Mouse (Mus musculus) c-Kit-positive CD71-positive TER-119-negative erythroid progenitor cells, embryonic 14.5 days (primary cell): ENCODE results near the gene Abhd15.
"Not testable (repeated sequence)": the region's sequence is repeated elsewhere in the genome, so short reads cannot be mapped to it uniquely, and the experiment has no call there.

Experiments used
- DNase-seq: peaks from one replicate; pipeline ENCODE4 v3.0.0-alpha.2; 2013; ENCODE audit warnings: low read depth

The Abhd15 gene

DNA sequence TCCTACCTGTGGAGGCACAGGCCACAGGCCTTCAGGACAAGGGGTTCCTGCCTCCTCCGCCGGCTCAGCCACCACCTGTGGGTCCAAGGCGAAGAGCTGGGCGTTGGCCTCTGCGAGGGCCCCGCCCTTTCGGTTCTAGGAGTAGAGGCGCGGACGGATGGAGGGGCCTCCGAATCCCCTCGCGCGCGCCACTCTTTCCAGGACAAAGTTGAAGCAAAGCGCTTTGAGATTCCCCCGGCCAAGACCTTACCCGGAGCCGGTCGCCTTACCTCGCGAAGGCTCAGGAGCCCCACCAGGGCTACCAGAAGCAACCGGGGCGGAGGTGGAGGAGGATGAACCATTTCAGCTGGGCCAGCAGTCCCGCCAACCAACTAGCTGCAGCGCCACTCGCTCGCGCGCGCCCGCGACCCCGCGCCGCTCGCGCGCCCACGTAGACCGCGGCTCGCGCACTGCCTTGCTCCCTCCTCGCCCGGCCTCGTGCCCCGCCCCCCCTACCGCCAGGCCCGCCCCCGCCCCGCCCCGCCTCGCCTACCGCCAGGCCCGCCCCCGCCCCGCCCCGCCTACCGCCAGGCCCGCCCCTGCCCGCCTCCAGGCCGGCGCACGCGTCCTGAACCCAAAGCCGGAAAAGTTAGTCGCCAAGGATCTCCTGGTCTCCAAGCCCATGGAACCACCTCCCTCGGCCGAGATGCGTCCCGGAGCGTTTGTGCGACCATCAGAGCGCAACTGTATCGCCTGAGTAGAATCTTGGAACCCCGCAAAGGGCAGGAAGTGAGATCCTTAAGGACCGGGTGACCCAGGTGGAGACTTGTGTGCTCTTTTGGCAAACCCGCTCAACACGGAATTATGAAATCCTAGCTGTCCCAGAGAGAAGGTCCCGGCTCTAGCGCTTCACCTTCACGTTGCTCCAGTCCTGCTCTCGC lies 1.8 kb upstream of the Abhd15 start:
- no peak for DNase-seq

DNA sequence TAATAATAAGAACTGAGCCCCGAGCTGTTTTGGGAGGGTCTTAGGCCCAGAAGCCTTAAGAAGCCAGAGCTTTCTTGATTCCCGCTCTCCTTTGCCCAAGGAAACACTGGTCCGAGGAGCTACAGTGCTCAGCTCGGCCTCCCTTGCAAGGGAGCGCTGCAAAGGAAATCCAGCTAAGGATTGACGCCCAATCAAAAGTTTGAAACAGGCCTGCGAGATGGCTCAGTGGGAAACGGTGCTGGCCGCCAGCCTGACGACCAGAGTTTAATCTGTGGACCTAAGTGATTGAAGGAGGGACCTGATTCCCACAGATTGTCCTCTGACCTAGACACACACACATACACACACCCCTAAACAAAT lies 1.1 kb upstream of the Abhd15 start:
- DNase-seq = no peak

DNA sequence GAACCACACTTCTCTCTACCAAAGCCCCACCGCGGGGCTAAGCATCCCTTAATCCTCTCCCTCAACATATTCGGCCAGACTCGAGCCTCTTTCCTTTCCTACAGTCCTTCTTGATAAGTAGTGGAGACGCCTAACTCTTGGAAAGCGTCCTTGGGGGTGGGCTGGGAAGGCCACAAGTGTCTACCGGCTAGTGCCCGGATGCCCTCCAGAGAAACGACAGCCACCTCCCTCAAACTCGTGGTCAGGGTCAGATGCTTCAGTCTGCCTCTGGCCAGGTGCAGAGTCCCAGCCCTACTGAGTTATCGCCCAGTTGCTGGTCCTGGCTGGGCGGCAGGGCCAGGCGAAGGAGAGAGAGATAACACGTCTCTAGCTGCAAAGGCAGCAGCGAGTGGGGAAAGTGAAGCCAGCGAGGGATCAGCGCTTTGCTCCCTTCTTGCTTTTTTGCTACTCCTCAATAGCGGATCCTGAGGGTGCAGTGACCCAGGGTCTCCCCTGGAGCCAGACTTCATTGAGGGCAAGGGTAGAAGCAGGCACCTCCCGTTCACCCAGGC lies 565 bp upstream of the Abhd15 start:
- DNase-seq = no peak

DNA sequence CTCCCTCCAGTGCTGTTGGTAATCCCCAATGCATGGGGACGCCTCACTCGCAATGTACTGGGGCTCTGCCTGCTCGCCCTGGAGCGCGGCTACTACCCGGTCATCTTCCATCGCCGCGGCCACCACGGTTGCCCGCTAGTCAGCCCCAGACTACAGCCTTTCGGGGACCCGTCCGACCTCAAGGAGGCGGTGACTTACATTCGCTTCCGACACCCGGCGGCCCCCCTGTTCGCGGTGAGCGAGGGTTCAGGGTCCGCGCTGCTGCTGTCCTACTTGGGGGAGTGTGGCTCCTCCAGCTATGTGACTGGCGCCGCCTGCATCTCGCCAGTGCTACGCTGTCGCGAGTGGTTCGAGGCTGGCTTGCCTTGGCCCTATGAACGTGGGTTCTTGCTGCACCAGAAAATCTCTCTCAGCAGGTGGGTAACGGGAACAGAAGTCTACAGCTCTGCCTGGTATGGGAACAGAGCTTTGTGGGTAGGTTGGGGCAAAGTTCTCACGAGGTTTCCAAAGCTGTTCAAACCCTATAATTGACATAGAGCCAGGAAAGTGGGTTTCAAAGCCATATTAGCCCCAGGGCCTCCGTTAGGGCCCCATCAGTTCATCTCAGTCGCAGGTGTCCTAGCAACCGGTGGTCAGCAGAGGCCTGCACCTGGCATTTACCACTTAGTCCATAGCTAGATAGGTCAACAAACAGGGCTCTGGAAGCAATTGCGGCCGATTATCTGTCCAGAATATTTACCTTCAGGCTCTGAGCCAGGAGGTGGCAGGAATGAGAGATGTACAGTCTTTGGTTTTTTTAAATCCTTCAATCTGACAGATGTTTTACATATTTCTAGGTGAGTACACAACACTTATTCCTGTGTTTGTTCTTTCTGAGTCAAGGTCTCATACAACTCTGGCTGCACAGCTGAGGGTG lies 974 bp downstream of the Abhd15 start, which contains the start of gene Trp53i13:
Gene Trp53i13, minus strand, starts transcription at position 344 of the 916 bp plus-strand sequence.
- no peak for DNase-seq

DNA sequence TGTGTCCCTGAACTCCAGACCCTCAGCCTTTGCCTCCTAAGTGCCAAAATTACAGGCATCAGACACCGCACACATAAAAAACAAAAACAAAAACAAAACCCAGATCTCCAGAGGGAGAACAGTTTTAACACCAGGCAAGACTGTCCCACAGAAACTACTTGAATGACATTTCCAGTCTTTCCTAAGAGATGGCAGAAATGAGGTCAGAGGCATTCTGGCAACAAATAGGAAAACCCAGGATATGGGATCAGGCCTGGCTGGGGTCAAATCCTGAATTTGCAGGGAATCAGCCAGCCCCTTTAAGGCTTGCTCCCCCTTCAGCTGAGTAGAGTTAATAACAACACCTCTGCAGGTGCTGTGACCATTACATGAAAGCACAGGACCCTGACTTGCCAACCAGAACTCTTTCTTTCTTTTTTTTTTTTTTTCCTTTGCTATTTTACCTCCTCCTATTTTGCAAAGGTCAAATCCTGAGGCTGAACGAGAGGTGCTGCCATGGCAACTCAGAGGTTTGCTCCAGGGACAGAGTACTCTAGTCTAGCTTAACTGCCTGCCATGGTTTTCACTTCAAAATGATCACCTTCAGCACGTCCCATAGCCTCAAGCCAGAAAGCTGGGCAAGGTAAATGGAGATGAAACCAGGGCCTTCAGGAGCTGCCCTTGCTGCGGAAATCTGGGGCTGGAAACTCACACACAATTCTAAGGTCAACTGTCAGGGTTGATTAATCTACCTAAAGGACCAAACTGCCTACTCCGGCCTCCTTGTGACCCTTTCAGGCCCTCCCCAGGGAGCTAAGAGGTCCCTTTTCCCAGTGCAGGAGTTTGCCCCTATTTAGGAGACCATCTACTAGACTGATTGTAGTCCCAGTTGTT lies 1.9 kb downstream of the Abhd15 start:
- no peak for DNase-seq

DNA sequence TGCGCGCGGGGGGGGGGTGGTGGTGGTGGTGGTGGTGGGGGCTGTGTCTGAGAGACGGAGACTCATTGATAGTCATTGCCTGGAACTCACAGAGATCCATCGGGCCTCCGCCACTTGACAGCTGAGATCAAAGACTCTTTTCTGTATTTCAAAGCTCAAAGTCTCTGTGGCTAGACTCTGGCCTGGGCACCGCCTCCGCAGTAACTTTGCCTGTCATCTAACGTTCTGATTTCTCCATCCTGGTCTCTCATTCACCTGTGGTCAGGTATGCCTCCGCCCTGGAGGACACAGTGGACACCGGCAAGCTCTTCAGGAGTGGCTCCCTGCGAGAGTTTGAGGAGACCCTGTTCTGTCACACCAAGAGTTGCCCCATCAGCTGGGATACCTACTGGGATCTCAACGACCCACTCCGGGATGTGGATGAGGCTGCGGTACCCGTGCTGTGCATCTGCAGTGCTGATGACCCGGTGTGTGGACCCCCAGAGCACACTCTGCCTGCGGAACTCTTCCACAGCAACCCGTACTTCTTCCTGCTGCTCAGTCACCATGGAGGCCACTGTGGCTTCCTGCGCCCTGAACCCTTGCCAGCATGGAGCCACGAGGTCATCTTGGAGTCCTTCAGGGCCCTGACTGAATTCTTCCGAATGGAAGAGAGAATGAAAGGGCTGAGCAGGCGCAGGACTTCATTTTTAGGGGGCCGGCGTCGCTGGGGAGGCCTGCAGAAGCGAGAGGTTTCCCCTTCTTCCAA lies 3.3 kb downstream of the Abhd15 start:
- DNase-seq = no peak

DNA sequence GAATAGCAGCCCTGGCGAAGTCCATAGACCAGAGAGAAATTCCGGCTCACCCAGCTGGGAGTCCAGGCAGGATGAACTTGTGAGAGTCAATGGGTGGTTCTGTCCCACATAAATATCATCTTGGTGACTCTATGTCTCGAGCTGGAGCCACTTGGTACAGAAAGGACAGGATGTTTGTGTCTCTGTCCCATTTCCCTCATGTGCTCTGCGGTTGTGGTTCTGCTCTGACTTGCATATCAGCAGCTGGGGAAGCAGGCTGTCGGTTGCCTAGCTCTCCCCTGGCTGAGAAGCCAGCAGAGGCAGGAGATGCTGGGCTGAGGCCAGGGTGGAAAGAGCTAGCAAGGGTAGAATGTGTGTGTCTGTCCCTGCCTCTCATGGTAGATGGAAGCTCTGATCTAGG lies 4.1 kb downstream of the Abhd15 start, which contains the start of gene Gm10392:
Gene Gm10392, minus strand, starts transcription at position 156 of the 400 bp plus-strand sequence.
- no peak for DNase-seq

DNA sequence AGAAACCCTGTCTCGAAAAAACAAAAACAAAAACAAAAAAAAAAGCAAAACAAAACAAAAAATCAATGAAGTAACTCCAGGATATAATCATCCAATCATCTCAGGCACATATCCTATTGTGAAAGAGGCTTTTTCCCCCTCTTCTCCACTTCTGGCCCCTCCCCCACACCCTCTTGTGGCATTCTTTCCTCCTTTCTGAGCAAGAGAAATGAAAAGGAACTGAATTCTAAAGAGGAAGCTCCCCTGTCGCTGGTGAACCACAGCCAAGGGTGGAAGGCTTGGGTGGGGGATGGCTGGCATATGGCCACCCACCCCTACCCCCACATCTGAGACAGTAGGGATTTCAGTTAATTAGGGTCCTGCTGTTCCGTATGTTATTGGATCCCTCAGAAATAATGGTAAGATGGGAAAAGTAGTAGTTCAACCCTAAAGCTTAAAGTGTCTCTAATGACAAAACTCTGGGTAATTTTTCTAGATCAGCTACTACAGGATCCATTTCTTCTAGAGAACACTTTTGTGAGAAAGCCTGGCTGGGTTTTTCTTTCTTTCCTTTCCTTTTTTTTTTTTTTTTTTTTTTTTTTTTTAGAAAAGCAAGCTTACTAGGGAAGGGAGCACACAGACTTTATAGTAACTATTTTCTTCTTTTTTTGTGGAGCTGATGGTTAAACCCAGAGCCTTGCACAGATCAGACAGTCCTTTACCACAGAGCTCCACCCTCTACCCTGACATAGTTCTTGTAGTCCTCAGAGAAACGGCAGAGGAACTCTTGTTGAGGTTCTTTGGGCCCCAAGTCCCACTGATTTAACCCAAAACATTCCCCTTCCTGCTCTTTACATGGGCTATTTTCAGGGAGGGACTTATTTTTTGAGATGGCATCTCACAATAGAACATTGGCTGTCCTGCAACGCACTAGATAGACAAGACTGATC lies 5.9 kb downstream of the Abhd15 start:
- DNase-seq = no peak

DNA sequence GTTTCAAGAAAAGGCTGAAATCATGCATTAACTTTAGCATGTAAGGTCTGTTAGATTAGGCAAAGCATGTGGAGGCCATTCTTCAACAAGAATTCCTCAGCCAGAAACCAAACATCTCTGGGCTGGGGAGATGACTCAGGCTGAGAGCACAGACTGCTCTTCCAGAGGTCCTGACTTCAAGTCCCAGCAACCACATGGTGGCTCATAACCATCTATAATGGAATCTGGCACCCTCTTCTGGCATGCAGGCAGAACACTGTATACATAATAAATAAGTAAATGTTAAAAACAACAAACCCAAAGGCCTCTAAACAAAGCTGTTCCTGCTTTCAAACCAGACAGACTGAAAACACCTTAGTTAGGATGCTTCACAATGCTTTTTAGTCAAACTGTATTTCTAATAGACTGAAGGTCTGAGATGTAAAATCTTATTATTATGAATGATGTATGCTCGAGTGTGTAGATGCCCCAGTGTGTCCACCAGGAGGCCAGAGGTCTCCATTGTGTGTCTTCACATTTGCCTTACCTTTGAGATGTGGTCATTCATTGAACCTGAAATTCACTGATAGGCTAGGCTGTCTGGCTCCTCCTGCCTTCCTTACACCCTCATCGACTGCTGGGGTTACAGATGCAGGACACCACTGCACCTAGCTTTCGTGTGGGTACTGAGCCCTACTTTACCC lies 11.0 kb downstream of the Abhd15 start:
- DNase-seq = no peak

DNA sequence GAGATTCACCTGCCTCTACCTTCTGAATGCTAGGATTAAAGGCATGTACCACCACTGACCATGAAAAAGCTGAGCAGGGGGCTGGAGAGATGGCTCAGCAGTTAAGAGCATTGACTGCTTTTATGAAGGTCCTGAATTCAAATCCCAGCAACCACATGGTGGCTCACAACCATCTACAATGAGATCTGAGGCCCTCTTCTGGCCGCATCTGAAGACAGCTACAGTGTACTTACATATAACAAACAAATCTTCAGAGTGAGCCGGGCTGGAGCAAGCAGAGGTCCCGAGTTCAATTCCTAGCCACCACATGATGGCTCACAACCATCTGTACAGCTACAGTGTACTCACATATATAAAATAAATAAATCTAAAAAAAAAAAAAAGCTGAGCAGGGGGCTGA lies 13.5 kb downstream of the Abhd15 start:
- DNase-seq = not testable (repeated sequence)

DNA sequence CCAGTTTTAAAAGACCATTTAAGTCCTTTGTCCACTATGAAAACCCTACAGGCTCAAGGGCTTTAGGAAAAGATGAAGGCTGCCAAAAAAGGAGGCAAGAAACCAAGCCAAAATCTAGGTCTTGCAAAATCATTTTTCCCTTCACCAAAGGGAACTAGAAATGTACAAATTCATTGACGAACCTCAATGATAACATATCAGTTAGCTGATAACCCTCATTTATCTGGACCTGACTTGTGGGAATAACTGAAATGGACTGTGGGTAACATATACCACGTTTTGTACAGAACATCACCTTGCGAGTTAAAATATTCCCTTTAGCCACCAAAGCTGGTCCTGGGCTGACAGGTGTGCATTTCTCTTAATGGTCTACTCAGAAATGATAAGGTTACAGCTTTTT lies 14.7 kb downstream of the Abhd15 start:
- no peak for DNase-seq

DNA sequence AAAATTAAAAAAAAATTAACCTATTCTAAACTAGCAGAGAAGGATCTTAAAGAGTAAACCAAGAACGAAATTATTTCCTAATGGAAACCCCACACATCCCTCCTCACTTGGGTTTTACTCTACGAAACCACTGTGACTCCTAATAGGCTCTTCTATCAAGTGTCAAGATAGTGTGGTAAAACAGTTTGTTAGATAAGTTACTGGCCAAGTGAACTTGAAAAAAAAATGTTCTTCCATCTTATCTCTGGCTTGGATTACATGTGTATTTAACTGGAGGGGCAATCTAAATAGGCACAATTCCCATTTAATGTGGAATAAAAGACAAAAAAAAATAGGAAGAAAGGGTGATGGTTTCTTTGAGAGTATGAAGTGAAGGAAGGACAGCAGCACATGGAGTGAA lies 15.9 kb downstream of the Abhd15 start:
- no peak for DNase-seq

DNA sequence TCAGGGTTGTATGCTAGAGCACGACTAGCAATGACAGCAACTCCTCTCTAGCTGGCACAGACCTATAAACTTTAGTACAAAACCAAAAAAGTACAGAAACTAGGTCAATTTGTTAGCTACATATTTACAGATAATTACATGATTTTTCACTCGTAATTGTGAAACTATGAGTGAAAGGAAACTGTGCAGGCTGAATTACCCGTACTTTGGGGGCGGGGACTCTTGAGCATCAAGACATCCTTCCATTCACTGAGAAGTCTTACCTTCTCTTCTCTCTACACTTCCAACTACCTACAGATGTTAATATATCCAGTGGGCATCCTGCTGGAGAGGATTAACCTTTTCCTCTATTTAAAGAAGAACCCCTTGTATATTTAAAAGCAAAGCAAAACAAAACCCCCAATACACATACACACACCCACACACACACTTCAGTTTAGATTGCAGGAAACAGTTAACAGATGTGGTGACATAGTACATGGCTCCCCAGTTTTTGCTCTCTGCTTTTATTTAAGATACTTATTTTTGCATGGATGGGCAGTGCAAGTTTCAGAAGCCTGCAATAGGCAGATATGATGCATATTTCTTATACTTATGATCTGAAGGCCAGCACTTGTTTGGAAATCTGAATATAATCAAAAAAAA lies 17.4 kb downstream of the Abhd15 start:
- no peak for DNase-seq

DNA sequence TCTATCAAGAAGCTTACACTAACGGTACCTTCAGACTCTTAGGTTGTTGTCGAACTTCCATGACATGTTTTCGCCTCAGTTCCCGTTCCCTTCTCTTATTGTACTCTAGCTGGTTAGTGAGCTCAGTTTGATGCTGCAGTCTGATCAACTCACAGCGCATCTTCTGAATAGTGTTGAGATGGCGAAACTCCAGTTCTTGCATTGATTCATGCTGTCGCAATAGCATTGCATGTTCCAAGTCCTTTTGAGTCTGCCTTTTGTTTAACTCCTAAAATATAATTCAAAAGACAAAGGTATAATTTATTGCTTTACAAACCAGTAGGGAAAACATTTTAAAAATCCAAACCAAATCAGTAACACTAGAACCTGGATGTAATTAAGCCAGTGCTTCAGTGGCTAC lies 30.3 kb downstream of the Abhd15 start:
- no peak for DNase-seq

DNA sequence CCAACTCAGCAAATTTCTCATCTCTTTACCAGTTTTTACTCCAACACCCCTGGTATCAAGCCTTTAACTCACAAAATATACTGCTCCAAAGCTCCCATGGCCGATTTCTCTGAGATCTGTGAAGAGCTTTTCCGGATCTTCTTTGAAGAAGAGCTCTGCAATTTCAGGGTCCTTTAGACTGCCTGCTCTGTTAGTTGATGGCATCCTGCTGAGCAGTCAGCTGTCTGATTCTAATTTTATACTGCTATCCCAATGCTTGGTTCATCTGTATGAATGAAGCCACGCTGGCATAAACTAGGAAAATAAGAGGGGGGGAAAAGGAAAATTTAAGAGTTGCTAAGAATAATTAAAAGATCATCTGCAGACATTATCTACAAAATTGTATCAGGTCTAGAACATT lies 70.3 kb downstream of the Abhd15 start:
- DNase-seq = no peak
